Mouse (Mus musculus): ENCODE results near the gene Tmc2. TPM values are rescaled to one million over a fixed set of nuclear protein-coding genes. Genes with fewer than 3 reads are reported as not detected.

The Tmc2 gene
- polyA plus RNA-seq, 1 experiment from 2014 or later = not detected

DNA sequence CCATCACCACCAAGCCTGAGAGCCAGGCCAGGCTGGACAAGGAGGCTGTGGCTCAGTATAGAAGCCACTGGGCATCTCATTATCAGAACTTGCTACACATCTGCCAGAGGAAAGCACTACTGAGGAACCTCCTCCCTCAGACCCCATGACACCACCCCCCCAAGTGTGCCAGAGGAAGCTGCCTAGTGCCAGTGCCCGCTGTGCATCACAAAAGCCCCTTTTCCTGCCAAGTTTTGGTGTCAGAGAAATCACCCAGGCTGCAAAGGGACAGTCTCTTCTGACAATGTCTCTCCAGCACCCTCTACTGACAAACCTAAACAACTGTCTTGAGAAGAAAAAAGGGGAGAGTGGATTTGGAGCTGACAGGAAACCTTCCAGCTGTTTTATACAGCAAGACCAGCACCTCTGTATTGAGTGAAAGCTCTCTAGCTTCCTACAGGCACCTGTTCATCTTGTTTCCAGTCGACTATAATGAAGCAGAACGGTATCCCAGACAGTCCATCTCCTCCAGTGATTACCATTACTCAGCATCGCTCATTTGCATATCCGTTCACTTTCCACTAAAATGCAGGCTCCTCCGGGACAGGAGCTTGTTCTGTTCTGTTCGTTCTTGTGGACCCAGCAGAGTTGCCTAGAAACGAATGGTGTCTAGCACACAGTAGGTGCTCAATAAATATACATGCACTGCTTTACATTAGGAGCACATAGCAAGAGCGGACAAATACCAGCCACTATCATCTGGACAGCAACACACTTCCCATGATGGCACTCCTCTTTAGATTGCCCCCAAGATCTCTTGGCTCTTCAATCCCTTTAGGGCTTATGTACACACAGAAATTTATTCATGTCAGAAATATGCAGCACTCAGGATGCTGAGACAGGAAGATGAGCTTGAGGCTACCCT, 28.4 kb upstream of the Tmc2 start:
- H3K27ac ChIP-seq (replicated peaks; ENCODE audit: low read depth, low read length) = no peak overlapping the region
- DNase-seq (ENCODE audit: low spot score) = peak; percentile 43
- no peaks in the 10 kb centered on the region for H3K4me1 ChIP-seq (ENCODE audit: control insufficient read depth, insufficient read depth, low read length)
- WGBS = 70% methylated on average over 9 of the region's 9 CpGs
- no peak overlapping the region for H3K4me3 ChIP-seq (ENCODE audit: low read depth, low read length)
- H3K4me2 ChIP-seq (ENCODE audit: low read depth, low read length) = no peak overlapping the region
- H3K9ac ChIP-seq (replicated peaks; ENCODE audit: low read length) = no peak overlapping the region
- no peaks in the 10 kb centered on the region for H3K9me3 ChIP-seq (replicated peaks; ENCODE audit: control insufficient read depth, low read length)
- ATAC-seq (replicated peaks; ENCODE audit: insufficient number of reproducible peaks, low FRiP score, low TSS enrichment, low read depth) = peak; percentile 32; the same call in 1 of the 2 replicates
- H3K27me3 ChIP-seq (ENCODE audit: control insufficient read depth, insufficient read depth, low read length) = no peaks in the 10 kb centered on the region
- H3K36me3 ChIP-seq (replicated peaks; ENCODE audit: control insufficient read depth, insufficient read depth, low read depth, low read length) = peaks cover 3% of the 10 kb centered on the region

DNA sequence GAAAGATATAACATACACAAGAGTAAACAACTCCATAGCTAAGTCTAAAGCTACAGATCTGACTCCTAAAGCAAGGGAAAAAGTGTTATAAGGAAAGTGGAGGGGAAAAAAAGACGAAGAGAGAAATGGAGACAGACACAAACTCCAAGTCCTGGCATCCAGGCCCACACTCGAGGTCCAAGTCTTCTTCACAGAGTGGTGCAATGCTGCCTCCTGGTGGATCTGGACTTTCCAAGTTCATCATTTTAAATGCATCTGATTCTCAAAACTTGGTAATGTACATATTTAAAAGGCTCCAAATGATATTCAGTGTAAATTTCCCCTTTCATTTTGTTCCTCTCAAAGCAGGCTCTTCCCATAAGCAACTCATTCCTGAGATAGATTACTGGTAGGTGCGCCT, 27.1 kb upstream of the Tmc2 start:
- Histone ChIP-seq H3K36me3 (replicated peaks; ENCODE audit: control insufficient read depth, insufficient read depth, low read depth, low read length) (peaks cover 5% of the 10 kb centered on the region), H3K4me3 (ENCODE audit: low read depth, low read length) (no peak overlapping the region), H3K27me3 (ENCODE audit: control insufficient read depth, insufficient read depth, low read length) (no peaks in the 10 kb centered on the region), H3K4me2 (ENCODE audit: low read depth, low read length) (no peak overlapping the region), H3K4me1 (ENCODE audit: control insufficient read depth, insufficient read depth, low read length) (no peaks in the 10 kb centered on the region), H3K9ac (replicated peaks; ENCODE audit: low read length) (no peak overlapping the region), H3K9me3 (replicated peaks; ENCODE audit: control insufficient read depth, low read length) (no peaks in the 10 kb centered on the region), H3K27ac (replicated peaks; ENCODE audit: low read depth, low read length) (no peak overlapping the region)
- DNase-seq (ENCODE audit: low spot score) (peak; percentile 74), ATAC-seq (replicated peaks; ENCODE audit: insufficient number of reproducible peaks, low FRiP score, low TSS enrichment, low read depth) (no peak)
- WGBS = 65% methylated on average over 3 of the region's 3 CpGs

DNA sequence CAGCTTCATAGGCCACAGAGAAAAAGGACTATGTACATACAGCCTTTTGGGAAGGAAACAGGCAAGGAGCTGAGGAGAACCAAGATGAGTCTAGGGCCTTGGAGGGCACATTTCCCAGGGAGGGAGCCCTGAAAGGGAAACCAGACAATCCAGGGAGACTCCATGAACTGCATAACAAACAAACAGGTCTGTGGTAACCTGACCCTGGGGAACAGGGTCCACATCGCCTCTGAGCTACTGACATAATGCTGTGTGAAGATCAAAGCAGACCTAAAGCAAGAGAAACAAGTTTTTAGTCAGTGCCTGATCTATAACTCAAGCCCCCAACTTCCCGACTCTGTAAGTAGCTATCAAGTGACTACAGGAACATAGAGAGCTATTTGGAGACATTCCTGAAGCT, 23.3 kb upstream of the Tmc2 start:
- 79% methylated on average over 2 of the region's 2 CpGs for WGBS
- H3K36me3 ChIP-seq (replicated peaks; ENCODE audit: control insufficient read depth, insufficient read depth, low read depth, low read length) = peaks cover 17% of the 10 kb centered on the region

DNA sequence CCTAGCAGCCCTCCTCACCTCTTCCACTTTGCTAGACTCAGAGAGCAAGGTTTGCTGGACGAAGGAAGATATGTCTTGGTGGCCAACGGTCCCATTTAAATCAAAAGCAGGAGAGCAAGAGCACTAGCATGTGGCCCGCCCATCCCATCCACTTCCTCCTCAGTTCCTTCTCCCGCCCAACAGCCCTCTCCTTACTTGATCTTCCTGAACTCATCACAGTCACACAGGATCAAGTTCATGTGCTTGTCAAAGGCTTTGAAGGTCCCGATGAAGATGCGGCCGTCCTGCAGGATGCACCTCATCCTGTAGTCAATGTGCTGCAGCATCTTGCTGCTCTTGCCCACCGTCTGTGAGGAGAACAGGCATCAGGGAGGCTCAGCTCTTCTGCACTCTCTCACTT, 18.2 kb upstream of the Tmc2 start:
- peak overlapping the region; percentile 100 for H3K9ac ChIP-seq (replicated peaks; ENCODE audit: low read length)
- no peak overlapping the region for H3K27ac ChIP-seq (replicated peaks; ENCODE audit: low read depth, low read length)
- DNase-seq (ENCODE audit: low spot score) (no peak), ATAC-seq (replicated peaks; ENCODE audit: insufficient number of reproducible peaks, low FRiP score, low TSS enrichment, low read depth) (no peak)
- no peaks in the 10 kb centered on the region for H3K27me3 ChIP-seq (ENCODE audit: control insufficient read depth, insufficient read depth, low read length)
- H3K4me2 ChIP-seq (ENCODE audit: low read depth, low read length) = peak overlapping the region; percentile 49; the same call in 1 of the 2 replicates
- no peaks in the 10 kb centered on the region for H3K9me3 ChIP-seq (replicated peaks; ENCODE audit: control insufficient read depth, low read length)
- H3K4me1 ChIP-seq (ENCODE audit: control insufficient read depth, insufficient read depth, low read length) = peaks cover 2% of the 10 kb centered on the region; the same call in 1 of the 2 replicates
- H3K4me3 ChIP-seq (ENCODE audit: low read depth, low read length) = peak overlapping the region; percentile 99; the same call in 1 of the 2 replicates
- 81% methylated on average over 8 of the region's 8 CpGs for WGBS
- peaks cover 14% of the 10 kb centered on the region for H3K36me3 ChIP-seq (replicated peaks; ENCODE audit: control insufficient read depth, insufficient read depth, low read depth, low read length)

More for the DNA sequence above, 23.3 kb upstream of the Tmc2 start:
- no peaks in the 10 kb centered on the region for H3K9me3 ChIP-seq (replicated peaks; ENCODE audit: control insufficient read depth, low read length)
- H3K9ac ChIP-seq (replicated peaks; ENCODE audit: low read length) = no peak overlapping the region
- H3K4me1 ChIP-seq (ENCODE audit: control insufficient read depth, insufficient read depth, low read length) = no peaks in the 10 kb centered on the region
- DNase-seq (ENCODE audit: low spot score) (no peak), ATAC-seq (replicated peaks; ENCODE audit: insufficient number of reproducible peaks, low FRiP score, low TSS enrichment, low read depth) (no peak)
- no peaks in the 10 kb centered on the region for H3K27me3 ChIP-seq (ENCODE audit: control insufficient read depth, insufficient read depth, low read length)
- no peak overlapping the region for H3K4me3 ChIP-seq (ENCODE audit: low read depth, low read length)
- no peak overlapping the region for H3K27ac ChIP-seq (replicated peaks; ENCODE audit: low read depth, low read length)
- H3K4me2 ChIP-seq (ENCODE audit: low read depth, low read length) = no peak overlapping the region

DNA sequence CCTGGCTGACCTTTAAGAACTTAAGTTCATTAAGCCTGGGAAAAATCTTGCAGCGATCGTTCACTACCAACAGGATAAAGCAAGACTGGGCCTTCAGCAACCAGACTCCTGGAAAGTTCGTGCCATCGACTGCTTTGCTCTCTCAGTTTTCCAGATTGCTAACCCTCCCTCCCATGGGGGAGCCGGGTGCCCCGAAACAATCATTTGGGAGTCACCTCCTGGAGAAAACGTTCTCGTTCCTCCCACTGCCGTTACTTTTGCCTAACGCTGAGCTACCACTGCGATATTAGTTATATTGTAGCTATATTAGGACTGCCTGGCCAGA, 16.7 kb upstream of the Tmc2 start:
- ATAC-seq (replicated peaks; ENCODE audit: insufficient number of reproducible peaks, low FRiP score, low TSS enrichment, low read depth) = no peak
- DNase-seq (ENCODE audit: low spot score) = peak; percentile 29
- peaks cover 2% of the 10 kb centered on the region; the same call in 1 of the 2 replicates for H3K4me1 ChIP-seq (ENCODE audit: control insufficient read depth, insufficient read depth, low read length)

DNA sequence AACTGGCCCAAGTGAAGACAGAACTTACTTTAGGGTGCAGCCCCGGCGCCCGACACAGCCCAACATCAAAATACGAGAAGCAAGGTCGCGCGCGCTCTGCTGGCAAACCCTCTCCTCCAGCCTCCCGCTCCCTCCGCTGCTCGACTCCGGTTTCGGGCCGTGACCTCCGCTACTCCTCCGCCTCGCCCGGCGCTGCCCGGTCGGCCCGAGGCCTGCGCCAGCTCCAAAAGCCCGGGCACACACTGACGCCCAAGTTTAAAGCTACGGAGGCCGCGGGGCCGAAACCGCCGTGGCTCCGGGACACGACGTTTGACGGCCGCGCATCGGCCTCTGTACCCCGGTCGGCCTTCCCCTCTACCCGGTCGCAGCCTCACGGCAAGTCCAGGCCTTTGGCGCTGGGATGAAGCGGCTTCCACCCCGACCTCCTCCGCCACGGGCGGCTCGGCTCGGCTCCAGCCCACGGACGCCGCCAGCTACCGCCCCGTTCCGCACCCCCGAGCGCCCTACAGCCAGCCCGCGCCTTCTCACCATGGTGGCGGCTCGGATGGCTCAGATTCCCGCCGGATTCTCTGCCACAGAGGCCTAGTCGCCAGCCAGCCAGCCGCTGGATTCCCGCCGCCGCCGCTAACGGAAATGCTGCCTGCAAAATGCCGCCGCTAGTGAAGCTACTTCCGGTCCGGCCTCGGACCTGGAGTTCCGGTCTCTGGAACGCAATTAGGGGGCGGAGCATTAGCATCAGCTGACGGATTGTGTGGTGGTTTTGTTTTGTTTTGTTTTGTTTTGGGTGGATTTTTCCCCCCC, 16.1 kb upstream of the Tmc2 start, which contains the start of gene Snrpb:
Gene Snrpb, minus strand, starts transcription at position 698 of the 801 bp plus-strand sequence.
- under 1% methylated on average over 81 of the region's 81 CpGs for WGBS
- H3K9ac ChIP-seq (replicated peaks; ENCODE audit: low read length) = peak within 1 kb of the TSS; percentile 100
- no peaks in the 10 kb centered on the region for H3K9me3 ChIP-seq (replicated peaks; ENCODE audit: control insufficient read depth, low read length)
- no peaks in the 10 kb centered on the region for H3K27me3 ChIP-seq (ENCODE audit: control insufficient read depth, insufficient read depth, low read length)
- DNase-seq (ENCODE audit: low spot score) (peak; percentile 95), ATAC-seq (replicated peaks; ENCODE audit: insufficient number of reproducible peaks, low FRiP score, low TSS enrichment, low read depth) (peak; percentile 76)
- peak within 1 kb of the TSS; percentile 94 for H3K27ac ChIP-seq (replicated peaks; ENCODE audit: low read depth, low read length)
- H3K4me3 ChIP-seq (ENCODE audit: low read depth, low read length) = peak within 1 kb of the TSS; percentile 99
- H3K4me1 ChIP-seq (ENCODE audit: control insufficient read depth, insufficient read depth, low read length) = peaks cover 2% of the 10 kb centered on the region; the same call in 1 of the 2 replicates
- peaks cover 4% of the 10 kb centered on the region for H3K36me3 ChIP-seq (replicated peaks; ENCODE audit: control insufficient read depth, insufficient read depth, low read depth, low read length)
- H3K4me2 ChIP-seq (ENCODE audit: low read depth, low read length) = peak within 1 kb of the TSS; percentile 87

More for the DNA sequence above, 16.7 kb upstream of the Tmc2 start:
- H3K9me3 ChIP-seq (replicated peaks; ENCODE audit: control insufficient read depth, low read length) = no peaks in the 10 kb centered on the region
- H3K27me3 ChIP-seq (ENCODE audit: control insufficient read depth, insufficient read depth, low read length) = no peaks in the 10 kb centered on the region
- H3K36me3 ChIP-seq (replicated peaks; ENCODE audit: control insufficient read depth, insufficient read depth, low read depth, low read length) = peaks cover 10% of the 10 kb centered on the region
- under 1% methylated on average over 11 of the region's 11 CpGs for WGBS
- peak overlapping the region; percentile 94 for H3K27ac ChIP-seq (replicated peaks; ENCODE audit: low read depth, low read length)
- H3K4me2 ChIP-seq (ENCODE audit: low read depth, low read length) = peak overlapping the region; percentile 49
- peak overlapping the region; percentile 100 for H3K9ac ChIP-seq (replicated peaks; ENCODE audit: low read length)
- peak overlapping the region; percentile 99 for H3K4me3 ChIP-seq (ENCODE audit: low read depth, low read length)

DNA sequence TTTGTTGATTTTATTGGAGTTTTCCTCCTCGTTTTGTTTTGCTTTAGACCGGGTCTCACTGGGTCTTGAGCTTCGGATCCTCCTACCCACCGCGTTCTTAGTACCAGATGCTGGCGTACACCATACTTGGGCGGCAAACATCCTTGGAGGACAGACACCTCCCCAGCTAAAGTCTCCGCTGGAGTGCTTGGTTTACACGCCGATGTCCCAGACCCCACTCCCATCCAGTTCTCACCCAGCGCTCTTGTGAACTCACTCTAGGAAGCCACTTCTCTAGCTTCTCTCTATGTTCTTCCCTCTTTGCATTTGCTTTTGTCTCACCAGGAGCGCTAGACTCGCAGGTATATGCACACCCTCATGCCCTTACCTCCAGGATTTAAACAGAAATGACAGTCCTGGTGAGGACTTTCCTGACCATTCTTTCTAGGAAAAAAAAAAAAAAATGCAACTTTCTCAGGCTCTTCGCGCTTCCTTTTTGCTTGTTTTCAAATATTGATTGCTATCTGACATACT, 15.4 kb upstream of the Tmc2 start:
- Histone ChIP-seq H3K4me1 (ENCODE audit: control insufficient read depth, insufficient read depth, low read length) (peaks cover 2% of the 10 kb centered on the region; the same call in 1 of the 2 replicates), H3K9me3 (replicated peaks; ENCODE audit: control insufficient read depth, low read length) (no peaks in the 10 kb centered on the region), H3K9ac (replicated peaks; ENCODE audit: low read length) (peak overlapping the region; percentile 100), H3K4me3 (ENCODE audit: low read depth, low read length) (peak overlapping the region; percentile 99), H3K27ac (replicated peaks; ENCODE audit: low read depth, low read length) (no peak overlapping the region; the same call in 1 of the 2 replicates), H3K36me3 (replicated peaks; ENCODE audit: control insufficient read depth, insufficient read depth, low read depth, low read length) (no peaks in the 10 kb centered on the region; the same call in 1 of the 2 replicates), H3K27me3 (ENCODE audit: control insufficient read depth, insufficient read depth, low read length) (no peaks in the 10 kb centered on the region), H3K4me2 (ENCODE audit: low read depth, low read length) (peak overlapping the region; percentile 87)
- DNase-seq (ENCODE audit: low spot score) = no peak
- 2% methylated on average over 15 of the region's 15 CpGs for WGBS
- peak; percentile 77 for ATAC-seq (replicated peaks; ENCODE audit: insufficient number of reproducible peaks, low FRiP score, low TSS enrichment, low read depth)

Data from embryonic facial prominence, embryonic 11.5 days (tissue).